Mouse (Mus musculus): ENCODE data around the gene Rock2. TPM values are rescaled to one million over a fixed set of nuclear protein-coding genes. Genes with fewer than 3 reads are reported as not detected.

Rock2 gene
- polyA plus RNA-seq, 1 experiment from 2014 or later, result 17.8 TPM

DNA sequence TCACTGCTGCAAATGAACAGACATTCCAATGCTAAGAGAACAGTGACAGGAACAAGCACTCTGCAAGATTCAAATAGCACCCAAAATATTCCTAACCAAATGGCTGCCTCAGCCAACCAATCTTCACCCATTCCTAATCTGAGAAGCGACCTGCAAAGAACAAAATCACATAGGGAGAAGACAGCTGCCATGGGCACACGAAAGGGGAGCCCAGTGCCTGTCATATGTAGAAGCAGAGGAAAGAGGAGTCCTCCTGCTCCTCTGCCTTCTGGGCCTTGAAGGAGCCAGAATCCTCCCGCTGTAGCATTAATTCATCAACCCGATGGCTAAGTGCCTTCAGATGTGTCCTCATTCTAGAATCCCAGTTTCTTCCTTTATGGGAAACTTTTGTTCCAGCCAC is 10.2 kb upstream of the Rock2 start:
- Histone ChIP-seq H3K27me3 (ENCODE audit: control insufficient read depth, insufficient read depth, low read length) (no peaks in the 10 kb centered on the region), H3K4me3 (replicated peaks; ENCODE audit: low read depth, low read length) (no peak overlapping the region), H3K27ac (replicated peaks; ENCODE audit: low read depth, low read length) (no peak overlapping the region), H3K4me2 (ENCODE audit: low read length) (no peak overlapping the region), H3K36me3 (ENCODE audit: control insufficient read depth, insufficient read depth, low read length) (no peaks in the 10 kb centered on the region), H3K9ac (replicated peaks; ENCODE audit: low read length) (no peak overlapping the region), H3K9me3 (ENCODE audit: control insufficient read depth, low read length) (no peaks in the 10 kb centered on the region), H3K4me1 (ENCODE audit: control insufficient read depth, insufficient read depth, low read length) (no peaks in the 10 kb centered on the region)
- 94% methylated on average over 4 of the region's 4 CpGs for WGBS
- ATAC-seq (ENCODE audit: low FRiP score, low TSS enrichment) (no peak), DNase-seq (no peak)

DNA sequence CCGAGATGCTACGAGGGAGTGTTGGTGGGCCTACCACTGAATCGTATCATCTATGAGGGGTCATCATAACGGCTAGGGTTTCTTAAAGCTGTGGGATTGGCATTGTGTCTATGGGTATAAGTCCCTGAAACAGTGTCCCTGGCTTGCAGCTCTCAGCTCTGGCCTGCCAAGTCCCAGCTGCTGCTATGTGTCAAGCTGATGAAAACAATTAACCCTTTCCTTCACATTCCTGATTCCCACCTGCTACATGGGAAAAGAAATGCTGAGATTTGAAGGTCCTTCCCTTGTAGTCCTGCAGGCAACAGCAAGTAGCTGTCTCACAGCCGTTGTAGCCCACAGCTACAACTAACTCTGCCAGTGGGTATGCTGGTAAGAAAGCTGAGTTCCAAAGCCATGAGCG is 8.3 kb upstream of the Rock2 start:
- H3K4me1 ChIP-seq (ENCODE audit: control insufficient read depth, insufficient read depth, low read length), result no peaks in the 10 kb centered on the region
- no peak overlapping the region for H3K27ac ChIP-seq (replicated peaks; ENCODE audit: low read depth, low read length)
- H3K36me3 ChIP-seq (ENCODE audit: control insufficient read depth, insufficient read depth, low read length), result no peaks in the 10 kb centered on the region
- DNase-seq (no peak), ATAC-seq (ENCODE audit: low FRiP score, low TSS enrichment) (no peak)
- no peak overlapping the region for H3K4me3 ChIP-seq (replicated peaks; ENCODE audit: low read depth, low read length)
- no peaks in the 10 kb centered on the region for H3K27me3 ChIP-seq (ENCODE audit: control insufficient read depth, insufficient read depth, low read length)
- H3K4me2 ChIP-seq (ENCODE audit: low read length), result no peak overlapping the region
- no peaks in the 10 kb centered on the region for H3K9me3 ChIP-seq (ENCODE audit: control insufficient read depth, low read length)
- 90% methylated on average over 6 of the region's 6 CpGs for WGBS
- no peak overlapping the region for H3K9ac ChIP-seq (replicated peaks; ENCODE audit: low read length)

DNA sequence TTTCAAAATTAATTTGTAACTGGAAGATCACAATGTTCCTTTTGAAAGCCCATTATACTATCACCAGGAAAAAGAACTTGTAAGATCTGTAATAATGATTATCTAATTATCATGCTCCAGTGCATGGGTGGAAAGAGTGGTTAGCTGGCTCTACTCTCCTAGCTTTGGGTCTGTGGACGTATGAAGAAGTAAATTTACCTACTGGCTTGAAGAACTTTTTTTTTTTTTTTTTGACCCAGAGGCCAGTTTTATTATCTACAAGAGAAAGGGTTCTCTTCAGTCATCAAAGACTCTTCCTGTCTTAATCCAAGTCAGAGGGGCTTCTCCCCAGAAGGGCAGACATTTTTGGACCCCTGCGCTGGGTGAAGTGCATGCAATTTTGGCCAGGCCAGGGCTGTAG is 1.7 kb upstream of the Rock2 start:
- WGBS, result 88% methylated on average over 2 of the region's 2 CpGs
- DNase-seq, result no peak
- Histone ChIP-seq H3K4me3 (replicated peaks; ENCODE audit: low read depth, low read length) (no peak overlapping the region), H3K36me3 (ENCODE audit: control insufficient read depth, insufficient read depth, low read length) (no peaks in the 10 kb centered on the region), H3K9ac (replicated peaks; ENCODE audit: low read length) (no peak overlapping the region), H3K27me3 (ENCODE audit: control insufficient read depth, insufficient read depth, low read length) (no peaks in the 10 kb centered on the region), H3K4me1 (ENCODE audit: control insufficient read depth, insufficient read depth, low read length) (peaks cover 21% of the 10 kb centered on the region), H3K4me2 (ENCODE audit: low read length) (no peak overlapping the region), H3K9me3 (ENCODE audit: control insufficient read depth, low read length) (no peaks in the 10 kb centered on the region), H3K27ac (replicated peaks; ENCODE audit: low read depth, low read length) (no peak overlapping the region)
- no peak for ATAC-seq (ENCODE audit: low FRiP score, low TSS enrichment)

DNA sequence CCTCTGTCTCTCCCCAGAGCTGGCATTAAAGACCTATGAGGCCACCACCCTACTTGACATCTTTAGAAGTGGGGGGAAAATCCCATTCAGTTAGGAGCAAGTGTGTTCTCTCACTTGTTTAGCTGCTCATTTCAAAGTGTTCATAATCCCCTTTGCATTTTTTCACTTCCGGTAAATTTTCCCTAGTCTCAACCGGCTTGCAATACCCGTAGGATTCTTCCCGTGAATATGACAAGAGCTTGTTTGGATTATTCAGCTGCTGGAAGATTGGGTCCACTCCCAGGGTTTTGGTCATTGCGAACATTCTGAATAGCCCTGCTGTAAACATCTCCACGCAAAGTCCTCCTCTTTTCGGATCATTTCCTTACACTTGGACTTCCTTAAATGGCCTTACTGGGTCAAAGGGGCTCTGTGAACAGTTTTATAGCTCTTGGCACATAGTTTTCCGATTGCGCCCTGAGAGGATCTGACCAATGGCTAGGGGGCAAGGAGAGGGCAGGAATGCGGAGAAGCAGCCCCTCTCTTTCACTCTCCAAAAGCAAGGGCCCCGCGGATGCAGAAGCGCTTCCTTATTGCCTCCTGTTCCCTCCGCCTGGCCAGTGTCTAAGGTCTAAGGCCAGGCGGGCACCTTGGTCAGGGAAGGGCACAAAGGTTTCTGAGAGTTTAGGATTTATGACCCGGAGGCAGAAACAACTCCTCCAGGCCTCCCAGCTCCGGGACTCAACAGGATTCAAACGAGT is 869 bp upstream of the Rock2 start:
- ATAC-seq (ENCODE audit: low FRiP score, low TSS enrichment) (no peak), DNase-seq (peak; percentile 26)
- Histone ChIP-seq H3K4me3 (replicated peaks; ENCODE audit: low read depth, low read length) (peak overlapping the region; percentile 89), H3K9ac (replicated peaks; ENCODE audit: low read length) (peak overlapping the region; percentile 88), H3K4me1 (ENCODE audit: control insufficient read depth, insufficient read depth, low read length) (peaks cover 21% of the 10 kb centered on the region), H3K4me2 (ENCODE audit: low read length) (peak overlapping the region; percentile 88), H3K36me3 (ENCODE audit: control insufficient read depth, insufficient read depth, low read length) (no peaks in the 10 kb centered on the region), H3K9me3 (ENCODE audit: control insufficient read depth, low read length) (no peaks in the 10 kb centered on the region), H3K27ac (replicated peaks; ENCODE audit: low read depth, low read length) (peak overlapping the region; percentile 92), H3K27me3 (ENCODE audit: control insufficient read depth, insufficient read depth, low read length) (no peaks in the 10 kb centered on the region)
- WGBS, result 5% methylated on average over 18 of the region's 18 CpGs

DNA sequence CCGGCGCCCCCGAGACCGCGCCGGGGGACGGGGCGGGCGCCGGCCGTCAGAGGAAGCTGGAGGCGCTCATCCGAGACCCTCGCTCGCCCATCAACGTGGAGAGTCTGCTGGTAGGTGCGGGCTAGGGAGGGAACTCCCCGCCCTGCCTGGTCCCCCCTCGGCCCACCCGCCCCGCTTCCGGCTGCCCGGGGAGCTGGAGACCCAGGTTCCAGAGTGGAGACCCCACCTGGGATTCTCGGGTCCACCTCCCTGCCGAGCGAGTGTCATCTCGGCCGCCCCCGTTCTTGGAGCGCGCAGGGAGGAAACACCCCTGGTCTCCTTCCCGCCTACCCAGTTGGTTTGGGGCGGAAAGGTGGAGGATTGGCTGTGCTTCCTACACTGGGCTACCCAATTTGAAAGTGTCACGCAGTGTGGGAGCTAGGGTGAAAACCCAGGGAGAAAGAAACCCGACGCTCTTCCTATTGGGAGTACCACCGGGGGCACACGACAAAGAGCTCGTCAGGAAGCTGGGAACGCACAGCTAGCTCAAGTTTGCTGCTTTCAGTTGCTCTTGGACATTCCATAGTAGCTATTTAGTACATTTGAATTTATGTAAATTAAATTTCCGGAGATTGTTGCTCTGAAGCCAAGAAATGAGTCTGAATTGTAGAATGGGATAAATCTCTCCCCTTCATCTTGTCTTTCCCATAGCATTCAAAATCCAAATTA is 680 bp downstream of the Rock2 start:
- H3K27me3 ChIP-seq (ENCODE audit: control insufficient read depth, insufficient read depth, low read length), result no peaks in the 10 kb centered on the region
- DNase-seq (peak; percentile 65), ATAC-seq (ENCODE audit: low FRiP score, low TSS enrichment) (peak; percentile 70)
- peak overlapping the region; percentile 88 for H3K9ac ChIP-seq (replicated peaks; ENCODE audit: low read length)
- H3K9me3 ChIP-seq (ENCODE audit: control insufficient read depth, low read length), result no peaks in the 10 kb centered on the region
- H3K4me3 ChIP-seq (replicated peaks; ENCODE audit: low read depth, low read length), result peak overlapping the region; percentile 89
- H3K36me3 ChIP-seq (ENCODE audit: control insufficient read depth, insufficient read depth, low read length), result no peaks in the 10 kb centered on the region
- peaks cover 21% of the 10 kb centered on the region for H3K4me1 ChIP-seq (ENCODE audit: control insufficient read depth, insufficient read depth, low read length)
- peak overlapping the region; percentile 88 for H3K4me2 ChIP-seq (ENCODE audit: low read length)
- H3K27ac ChIP-seq (replicated peaks; ENCODE audit: low read depth, low read length), result peak overlapping the region; percentile 92
- WGBS, result under 1% methylated on average over 34 of the region's 41 CpGs

DNA sequence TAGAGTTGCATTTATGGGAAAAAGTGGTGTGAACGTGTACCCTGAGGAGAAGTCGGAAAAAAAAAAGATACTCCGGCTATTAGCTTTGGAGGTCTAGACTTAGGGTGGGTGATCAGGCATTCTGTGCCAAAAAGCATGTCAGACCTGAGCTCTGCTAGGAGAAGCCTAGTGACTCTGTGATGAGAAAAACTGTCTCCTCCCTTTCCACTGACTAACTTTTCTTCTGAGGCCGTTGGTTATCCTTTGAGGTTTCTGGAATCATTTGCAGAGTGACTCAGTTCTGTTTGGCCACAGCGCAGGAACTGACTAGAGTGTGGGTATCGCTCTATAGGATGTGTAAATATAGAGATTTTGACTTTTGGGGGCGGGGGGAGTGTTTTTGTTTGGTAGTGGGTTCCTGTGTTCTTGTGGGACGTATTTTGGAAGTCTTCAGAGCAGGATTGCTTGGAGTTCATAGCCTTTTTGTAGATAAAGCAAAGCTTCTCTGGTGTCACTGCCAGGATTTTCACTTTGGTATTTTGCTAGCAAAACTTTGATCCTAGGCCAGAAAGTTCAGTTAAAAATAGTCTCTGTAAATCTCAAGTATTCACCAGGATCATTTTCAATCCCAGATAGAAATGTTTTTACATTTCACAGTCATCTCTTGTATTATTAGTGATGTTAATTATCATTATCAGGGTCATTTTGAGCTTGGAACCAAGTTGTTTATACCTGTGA is 1.5 kb downstream of the Rock2 start:
- ATAC-seq (ENCODE audit: low FRiP score, low TSS enrichment) (no peak), DNase-seq (peak; percentile 20)
- 24% methylated on average over 8 of the region's 8 CpGs for WGBS
- H3K4me3 ChIP-seq (replicated peaks; ENCODE audit: low read depth, low read length), result peak overlapping the region; percentile 89
- H3K27ac ChIP-seq (replicated peaks; ENCODE audit: low read depth, low read length), result no peak overlapping the region
- no peaks in the 10 kb centered on the region for H3K9me3 ChIP-seq (ENCODE audit: control insufficient read depth, low read length)
- H3K4me2 ChIP-seq (ENCODE audit: low read length), result peak overlapping the region; percentile 88
- H3K9ac ChIP-seq (replicated peaks; ENCODE audit: low read length), result peak overlapping the region; percentile 88
- peaks cover 21% of the 10 kb centered on the region for H3K4me1 ChIP-seq (ENCODE audit: control insufficient read depth, insufficient read depth, low read length)
- H3K27me3 ChIP-seq (ENCODE audit: control insufficient read depth, insufficient read depth, low read length), result no peaks in the 10 kb centered on the region
- no peaks in the 10 kb centered on the region for H3K36me3 ChIP-seq (ENCODE audit: control insufficient read depth, insufficient read depth, low read length)

DNA sequence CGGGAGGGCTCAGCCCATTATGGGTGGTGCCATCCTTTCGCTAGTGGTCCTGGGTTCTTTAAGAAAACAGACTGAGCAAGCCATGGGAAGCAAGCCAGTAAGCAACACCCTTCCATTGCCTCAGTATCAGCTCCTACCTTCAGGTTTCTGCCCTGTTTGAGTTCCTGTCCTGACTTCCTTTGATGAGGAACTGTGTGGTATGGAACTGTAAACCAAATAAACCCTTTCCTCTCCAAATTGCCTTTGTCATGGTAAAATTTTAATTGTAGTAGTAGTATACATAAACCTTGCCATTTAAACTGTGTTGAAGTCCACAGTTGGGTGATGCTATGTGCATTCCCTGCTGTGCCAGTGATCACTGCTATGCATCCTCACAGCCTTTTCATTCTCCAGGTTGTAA is 2.5 kb downstream of the Rock2 start:
- Histone ChIP-seq H3K27ac (replicated peaks; ENCODE audit: low read depth, low read length) (no peak overlapping the region), H3K4me3 (replicated peaks; ENCODE audit: low read depth, low read length) (0 out of 2 replicates have a peak overlapping the region, but pooled peaks have one; percentile 5), H3K9me3 (ENCODE audit: control insufficient read depth, low read length) (no peaks in the 10 kb centered on the region), H3K27me3 (ENCODE audit: control insufficient read depth, insufficient read depth, low read length) (no peaks in the 10 kb centered on the region), H3K9ac (replicated peaks; ENCODE audit: low read length) (no peak overlapping the region), H3K36me3 (ENCODE audit: control insufficient read depth, insufficient read depth, low read length) (no peaks in the 10 kb centered on the region), H3K4me2 (ENCODE audit: low read length) (peak overlapping the region; percentile 88), H3K4me1 (ENCODE audit: control insufficient read depth, insufficient read depth, low read length) (peaks cover 21% of the 10 kb centered on the region)
- 90% methylated on average over 2 of the region's 2 CpGs for WGBS
- ATAC-seq (ENCODE audit: low FRiP score, low TSS enrichment), result no peak
- DNase-seq, result no peak

DNA sequence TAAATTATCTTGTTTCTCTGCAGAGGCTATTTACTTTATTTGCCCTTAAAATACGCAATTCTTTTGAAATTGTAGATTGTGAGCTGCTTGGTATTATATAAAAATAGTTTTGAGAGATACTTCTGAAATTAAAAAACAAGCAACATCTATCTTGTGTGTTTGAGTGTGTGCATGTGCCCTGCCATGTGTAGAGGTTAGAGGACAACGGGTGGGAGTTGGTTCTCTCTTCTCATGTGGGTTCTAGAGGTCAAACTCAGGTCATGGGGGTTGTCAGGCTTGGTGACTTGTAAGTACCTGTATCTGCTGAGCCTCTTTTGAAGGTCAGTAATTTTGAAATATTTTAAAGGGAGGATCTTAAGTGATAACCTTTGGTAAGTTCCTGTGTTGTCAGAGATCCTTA is 3.5 kb downstream of the Rock2 start:
- DNase-seq (no peak), ATAC-seq (ENCODE audit: low FRiP score, low TSS enrichment) (no peak)
- Histone ChIP-seq H3K4me1 (ENCODE audit: control insufficient read depth, insufficient read depth, low read length) (peaks cover 21% of the 10 kb centered on the region), H3K9ac (replicated peaks; ENCODE audit: low read length) (no peak overlapping the region), H3K27me3 (ENCODE audit: control insufficient read depth, insufficient read depth, low read length) (no peaks in the 10 kb centered on the region), H3K4me2 (ENCODE audit: low read length) (no peak overlapping the region), H3K9me3 (ENCODE audit: control insufficient read depth, low read length) (no peaks in the 10 kb centered on the region), H3K27ac (replicated peaks; ENCODE audit: low read depth, low read length) (no peak overlapping the region), H3K4me3 (replicated peaks; ENCODE audit: low read depth, low read length) (no peak overlapping the region), H3K36me3 (ENCODE audit: control insufficient read depth, insufficient read depth, low read length) (no peaks in the 10 kb centered on the region)
- WGBS, result 65% methylated on average over 2 of the region's 2 CpGs
